Mouse (Mus musculus) hindbrain, postnatal 0 days (tissue): ENCODE data around the gene Gm10134. TPM values are rescaled to one million over a fixed set of nuclear protein-coding genes. Genes with fewer than 3 reads are reported as not detected.
"Not testable (repeated sequence)": the region's sequence is repeated elsewhere in the genome, so short reads cannot be mapped to it uniquely, and the experiment has no call there.

Experiments used
- ATAC-seq: fragments of 200-750 bp; cut with Nextera tagmentation; 2 replicates; pipeline ENCODE4 v1.8.0; 2017; ENCODE audit warnings: mild to moderate bottlenecking, moderate TSS enrichment, moderate library complexity
- DNase-seq: peaks from one replicate; pipeline ENCODE4 v3.0.0-alpha.2; 2015; ENCODE audit warnings: low spot score
- H3K27ac ChIP-seq: fragments of 300-500 bp; sonication (generic); 2 replicates; pipeline ENCODE4 v1.5.1; 2014; ENCODE audit warnings: mild to moderate bottlenecking
- H3K27me3 ChIP-seq: fragments of 300-500 bp; sonication (generic); 2 replicates; pipeline ENCODE4 v1.6.1; 2014; ENCODE audit warnings: low read length, mixed read lengths; ENCODE audit not compliant: insufficient read depth
- H3K36me3 ChIP-seq: fragments of 300-500 bp; sonication (generic); 2 replicates; pipeline ENCODE4 v1.6.1; 2014; ENCODE audit warnings: low read length, mixed read lengths; ENCODE audit not compliant: insufficient read depth
- H3K4me1 ChIP-seq: fragments of 300-500 bp; sonication (generic); 2 replicates; pipeline ENCODE4 v1.6.1; 2014; ENCODE audit warnings: antibody characterized with exemption, low read length, mixed read lengths; ENCODE audit not compliant: insufficient read depth
- H3K4me2 ChIP-seq: fragments of 300-500 bp; sonication (generic); 2 replicates; pipeline ENCODE4 v1.6.1; 2014; ENCODE audit warnings: low read depth, mild to moderate bottlenecking, low read length, moderate library complexity, mixed read lengths
- H3K4me3 ChIP-seq: fragments of 300-500 bp; sonication (generic); 2 replicates; pipeline ENCODE4 v1.5.1; 2014; ENCODE audit warnings: low read length
- H3K9ac ChIP-seq: fragments of 300-500 bp; sonication (generic); replicated peaks from 2 replicates; pipeline ENCODE4 v1.6.1; 2014; ENCODE audit warnings: mild to moderate bottlenecking, low read length, moderate library complexity, mixed read lengths
- H3K9me3 ChIP-seq: fragments of 300-500 bp; sonication (generic); 2 replicates; pipeline ENCODE4 v1.6.1; 2016; ENCODE audit warnings: low read length, mixed read lengths
- CTCF ChIP-seq: IDR thresholded peaks from 2 replicates; pipeline ENCODE4 v1.5.1; 2016; ENCODE audit warnings: antibody characterized with exemption, control low read depth, low read depth
- WGBS: fragments of 180-500 bp; shearing (Covaris S2); extraction: QIAGEN DNeasy Blood & Tissue Kit; methylation state at CpG from one replicate; pipeline ENCODE4 v1.1.7; 2014; 5-methylcytosine and 5-hydroxymethylcytosine counted together
- polyA plus RNA-seq: library from polyadenylated mRNA; unstranded; fragments of >200 nt; fragmentation: Nextera tagmentation; extraction: Ambion mirVana; gene quantifications from 2 replicates; pipeline ENCODE4 v1.2.1, GENCODE M21; 2015
- total RNA-seq: library from RNA; depleted of rRNA; stranded (reverse); fragments of >200 nt; gene quantifications from 2 replicates; pipeline ENCODE4 v1.2.3, GENCODE M21; 2014

Gene Gm10134
- total and polyA plus RNA-seq, 2 experiments from 2014 or later, result 4.8 TPM; not detected in 1

DNA sequence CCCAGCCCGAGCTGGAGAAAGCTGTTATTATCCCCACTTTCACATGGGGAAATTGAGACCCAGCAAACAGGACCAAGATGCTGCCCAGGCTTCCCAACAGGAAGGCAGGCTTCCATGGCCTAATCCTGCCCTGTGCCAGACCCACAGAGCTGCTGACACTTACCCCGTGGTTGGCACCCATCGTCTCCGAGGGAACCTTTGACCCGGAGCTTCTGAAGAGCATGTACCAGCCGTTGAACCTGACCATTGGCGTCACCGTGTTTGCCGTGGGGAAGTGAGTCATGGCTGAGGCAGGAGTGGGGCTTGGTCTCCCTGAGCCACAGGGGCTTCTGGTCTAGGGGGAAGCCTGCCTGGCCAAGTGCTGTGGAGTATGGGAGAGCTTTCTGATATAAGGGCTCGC lies 2.9 kb upstream of the Gm10134 start:
- H3K27me3 ChIP-seq, result no peaks in the 10 kb centered on the region
- TF ChIP-seq CTCF, result no peak
- no peaks in the 10 kb centered on the region for H3K4me1 ChIP-seq
- DNase-seq (no peak), ATAC-seq (no peak)
- H3K27ac ChIP-seq, result no peak overlapping the region
- no peak overlapping the region for H3K4me2 ChIP-seq
- H3K9me3 ChIP-seq, result no peaks in the 10 kb centered on the region
- no peak overlapping the region for H3K9ac ChIP-seq
- H3K36me3 ChIP-seq, result no peaks in the 10 kb centered on the region
- 81% methylated on average over 10 of the region's 10 CpGs for WGBS
- no peak overlapping the region for H3K4me3 ChIP-seq

- H3K9me3 ChIP-seq, result no peaks in the 10 kb centered on the region
- 88% methylated on average over 13 of the region's 13 CpGs for WGBS
- no peak overlapping the region for H3K9ac ChIP-seq
- DNase-seq, result no peak
- H3K36me3 ChIP-seq, result no peaks in the 10 kb centered on the region
- no peak overlapping the region for H3K4me2 ChIP-seq
- H3K27ac ChIP-seq, result no peak overlapping the region
- no peak overlapping the region for H3K4me3 ChIP-seq
- H3K27me3 ChIP-seq, result no peaks in the 10 kb centered on the region
- no peak for ATAC-seq
- no peak for TF ChIP-seq CTCF
- H3K4me1 ChIP-seq, result no peaks in the 10 kb centered on the region
Observed at GRCm38 (mm10) chr2:28504676-28505075, 1.2 kb upstream of the Gm10134 start.

DNA sequence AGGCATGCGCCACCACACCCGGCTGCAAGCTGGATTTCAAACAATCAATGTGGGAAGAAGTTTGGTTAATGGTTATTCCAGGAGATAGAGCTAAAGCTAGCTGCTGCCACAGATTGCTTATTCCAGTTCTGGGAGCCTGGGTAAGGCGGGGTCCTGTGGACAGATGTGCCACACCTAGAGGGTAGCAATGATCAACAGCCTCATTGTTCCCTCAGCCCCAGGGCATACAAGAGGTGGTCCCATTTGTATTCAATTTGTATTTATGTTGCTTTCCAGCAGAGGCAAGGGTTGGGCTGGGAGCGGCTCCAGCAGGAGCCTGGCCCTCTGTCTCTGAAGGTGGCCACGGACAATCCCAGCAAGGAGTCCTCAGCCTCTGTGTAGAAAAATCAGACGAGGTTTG lies 396 bp downstream of the Gm10134 start:
- no peak for DNase-seq
- H3K9ac ChIP-seq, result no peak overlapping the region
- no peak overlapping the region for H3K4me2 ChIP-seq
- no peaks in the 10 kb centered on the region for H3K4me1 ChIP-seq
- no peak overlapping the region for H3K27ac ChIP-seq
- WGBS, result 83% methylated on average over 6 of the region's 6 CpGs
- TF ChIP-seq CTCF, result no peak
- no peak overlapping the region for H3K4me3 ChIP-seq
- H3K9me3 ChIP-seq, result no peaks in the 10 kb centered on the region
- no peaks in the 10 kb centered on the region for H3K27me3 ChIP-seq
- H3K36me3 ChIP-seq, result no peaks in the 10 kb centered on the region
- no peak for ATAC-seq

- not testable (repeated sequence) for H3K27ac ChIP-seq, H3K36me3 ChIP-seq, H3K9me3 ChIP-seq, H3K4me2 ChIP-seq, H3K9ac ChIP-seq, H3K27me3 ChIP-seq, DNase-seq, ATAC-seq, H3K4me3 ChIP-seq
- H3K4me1 ChIP-seq, result peaks cover 20% of the 10 kb centered on the region; the same call in 1 of the 2 replicates
- peak; percentile 49 for TF ChIP-seq CTCF
- 52% methylated on average over 5 of the region's 5 CpGs for WGBS
Observed at GRCm38 (mm10) chr2:28511600-28511999, 5.7 kb downstream of the Gm10134 start.

- peak; percentile 58 for TF ChIP-seq CTCF
- DNase-seq (peak; percentile 82), ATAC-seq (peak; percentile 69)
- Histone ChIP-seq H3K36me3 (no peaks in the 10 kb centered on the region), H3K4me3 (peak within 1 kb of the TSS; percentile 79), H3K4me2 (peak within 1 kb of the TSS; percentile 91), H3K9ac (peak within 1 kb of the TSS; percentile 96), H3K4me1 (peaks cover 29% of the 10 kb centered on the region), H3K27me3 (no peaks in the 10 kb centered on the region), H3K9me3 (no peaks in the 10 kb centered on the region), H3K27ac (peak within 1 kb of the TSS; percentile 91)
- under 1% methylated on average over 55 of the region's 71 CpGs for WGBS
Observed at GRCm38 (mm10) chr2:28512798-28513401, 7.0 kb downstream of the Gm10134 start, which contains the start of gene Ralgds. Gene Ralgds, plus strand, starts transcription at chr2:28513125.

DNA sequence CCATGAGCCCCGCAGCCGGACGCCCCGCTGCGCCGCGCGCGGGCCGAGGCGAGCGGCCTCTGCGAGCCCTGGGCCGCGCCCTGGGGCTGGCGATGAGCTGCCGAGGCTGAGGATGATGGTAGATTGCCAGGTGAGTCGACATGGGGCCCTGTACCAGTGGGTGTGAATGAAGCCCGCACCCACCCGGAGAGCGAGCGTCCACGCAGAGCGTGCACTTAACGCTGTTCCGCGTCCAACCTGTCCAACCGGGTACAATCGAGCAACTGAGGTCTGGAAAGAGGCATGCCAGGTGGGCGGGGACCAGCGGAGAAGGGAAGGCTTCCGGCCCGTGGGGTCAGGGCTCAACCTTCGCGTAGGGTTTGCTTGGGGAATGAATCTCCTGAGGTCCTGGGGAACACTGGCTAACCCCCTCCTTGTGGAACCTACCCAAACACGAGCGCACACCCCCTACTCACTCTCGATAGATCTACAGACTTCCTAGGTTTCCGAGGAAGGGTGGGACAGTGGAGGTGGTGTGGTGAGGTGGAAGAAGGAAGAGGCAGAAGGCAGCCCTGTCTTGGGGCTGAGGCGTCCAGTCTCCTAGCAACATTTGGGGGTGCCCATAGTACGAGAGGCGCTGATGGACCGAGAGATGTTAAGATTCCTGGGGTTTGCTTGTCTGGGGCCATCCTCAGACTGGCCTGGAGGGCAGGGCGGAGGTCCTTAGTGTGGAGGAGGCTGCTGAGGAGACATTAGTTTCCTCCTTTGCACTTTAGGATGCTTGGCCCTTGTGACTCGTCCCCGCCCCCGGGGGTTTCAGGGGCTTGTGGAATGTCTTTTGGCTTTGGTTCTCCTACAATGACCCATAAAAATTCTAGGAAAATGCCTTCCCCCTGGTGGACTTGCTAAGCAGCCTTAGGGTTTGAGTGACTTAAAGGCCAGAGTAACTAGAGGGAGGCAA lies 7.8 kb downstream of the Gm10134 start:
- DNase-seq (peak; percentile 44), ATAC-seq (peak; percentile 40)
- TF ChIP-seq CTCF, result no peak
- Histone ChIP-seq H3K27me3 (no peaks in the 10 kb centered on the region), H3K4me1 (peaks cover 34% of the 10 kb centered on the region), H3K27ac (peak overlapping the region; percentile 91), H3K4me3 (peak overlapping the region; percentile 79), H3K36me3 (no peaks in the 10 kb centered on the region), H3K9me3 (no peaks in the 10 kb centered on the region), H3K4me2 (peak overlapping the region; percentile 91), H3K9ac (peak overlapping the region; percentile 96)
- 3% methylated on average over 39 of the region's 47 CpGs for WGBS
